Mouse (Mus musculus): ENCODE results near the gene Dnah7b. TPM values are rescaled to one million over a fixed set of nuclear protein-coding genes. Genes with fewer than 3 reads are reported as not detected.
"Not testable (repeated sequence)": the region's sequence is repeated elsewhere in the genome, so short reads cannot be mapped to it uniquely, and the experiment has no call there.

Gene Dnah7b
- total and polyA plus RNA-seq, 3 experiments = 0.10 TPM; not detected in 2

GRCm38 (mm10) chr1:46226136-46226535 lies 160.0 kb downstream of the Dnah7b start:
- H3K4me3 ChIP-seq (ENCODE audit: control insufficient read depth in 1 of 2, insufficient read depth in 1 of 2, low read depth in 2 of 2, low read length in 2 of 2); H3K4me1 ChIP-seq (ENCODE audit: control insufficient read depth in 1 of 2, insufficient read depth in 2 of 2, low read length in 2 of 2); H3K9me3 ChIP-seq (replicated peaks; ENCODE audit: insufficient read depth, low read length); DNase-seq (ENCODE audit: low read depth, low spot score); H3K79me2 ChIP-seq (ENCODE audit: control insufficient read depth, insufficient read depth, low read length, poor library complexity); H3K27ac ChIP-seq (ENCODE audit: control insufficient read depth, low read depth, low read length); H3K36me3 ChIP-seq (ENCODE audit: control insufficient read depth in 1 of 2, insufficient read depth in 2 of 2, low read length in 2 of 2); H3K9ac ChIP-seq (ENCODE audit: control insufficient read depth, low read depth, low read length, poor library complexity, severe bottlenecking); H3K27me3 ChIP-seq (ENCODE audit: control insufficient read depth in 1 of 2, insufficient read depth in 2 of 2, low read length in 2 of 2): not testable (repeated sequence)

GRCm38 (mm10) chr1:46268841-46269240 lies 202.7 kb downstream of the Dnah7b start:
- not testable (repeated sequence) for H3K9me3 ChIP-seq (replicated peaks; ENCODE audit: insufficient read depth, low read length); H3K4me1 ChIP-seq (ENCODE audit: control insufficient read depth in 1 of 2, insufficient read depth in 2 of 2, low read length in 2 of 2); DNase-seq (ENCODE audit: low read depth, low spot score); H3K36me3 ChIP-seq (ENCODE audit: control insufficient read depth in 1 of 2, insufficient read depth in 2 of 2, low read length in 2 of 2); H3K79me2 ChIP-seq (ENCODE audit: control insufficient read depth, insufficient read depth, low read length, poor library complexity); H3K27ac ChIP-seq (ENCODE audit: control insufficient read depth, low read depth, low read length); H3K4me3 ChIP-seq (ENCODE audit: control insufficient read depth in 1 of 2, insufficient read depth in 1 of 2, low read depth in 2 of 2, low read length in 2 of 2); H3K9ac ChIP-seq (ENCODE audit: control insufficient read depth, low read depth, low read length, poor library complexity, severe bottlenecking); H3K27me3 ChIP-seq (ENCODE audit: control insufficient read depth in 1 of 2, insufficient read depth in 2 of 2, low read length in 2 of 2)

GRCm38 (mm10) chr1:46271927-46272326 lies 205.8 kb downstream of the Dnah7b start:
- Histone ChIP-seq H3K27ac (ENCODE audit: control insufficient read depth, low read depth, low read length) (no peak overlapping the region), H3K4me3 (ENCODE audit: control insufficient read depth in 1 of 2, insufficient read depth in 1 of 2, low read depth in 2 of 2, low read length in 2 of 2) (no peak overlapping the region), H3K9ac (ENCODE audit: control insufficient read depth, low read depth, low read length, poor library complexity, severe bottlenecking) (no peak overlapping the region), H3K79me2 (ENCODE audit: control insufficient read depth, insufficient read depth, low read length, poor library complexity) (no peaks in the 10 kb centered on the region), H3K36me3 (ENCODE audit: control insufficient read depth in 1 of 2, insufficient read depth in 2 of 2, low read length in 2 of 2) (no peaks in the 10 kb centered on the region), H3K27me3 (ENCODE audit: control insufficient read depth in 1 of 2, insufficient read depth in 2 of 2, low read length in 2 of 2) (no peaks in the 10 kb centered on the region), H3K4me1 (ENCODE audit: control insufficient read depth in 1 of 2, insufficient read depth in 2 of 2, low read length in 2 of 2) (no peaks in the 10 kb centered on the region), H3K9me3 (replicated peaks; ENCODE audit: insufficient read depth, low read length) (no peaks in the 10 kb centered on the region)
- TF ChIP-seq POLR2A (IDR thresholded peaks at IDR 0.05; ENCODE audit: control insufficient read depth in 1 of 2, insufficient read depth in 1 of 2, low read depth in 1 of 2, low read length in 2 of 2, poor library complexity in 1 of 2) (no peak), UBTF (IDR thresholded peaks at IDR 0.05; ENCODE audit: borderline replicate concordance, insufficient read depth, low read depth, low read length) (no peak), ELF1 (IDR thresholded peaks at IDR 0.05; ENCODE audit: low read depth, low read length) (no peak), NELFE (IDR thresholded peaks at IDR 0.05; ENCODE audit: low read depth, low read length) (no peak), E2F4 (IDR thresholded peaks at IDR 0.05; ENCODE audit: borderline replicate concordance, low read depth, low read length) (no peak), CHD2 (IDR thresholded peaks at IDR 0.05; ENCODE audit: low read length) (no peak), ZKSCAN1 (IDR thresholded peaks at IDR 0.05; ENCODE audit: low read depth, low read length) (no peak), MYB (IDR thresholded peaks at IDR 0.05; ENCODE audit: low read depth, low read length) (no peak), ZNF384 (IDR thresholded peaks at IDR 0.05; ENCODE audit: low read depth, low read length) (no peak), SIN3A (IDR thresholded peaks at IDR 0.05; ENCODE audit: low read length) (no peak), RAD21 (IDR thresholded peaks at IDR 0.05; ENCODE audit: low read depth, low read length) (no peak), GABPA (IDR thresholded peaks at IDR 0.05; ENCODE audit: low read depth, low read length) (no peak), USF2 (IDR thresholded peaks at IDR 0.05; ENCODE audit: borderline replicate concordance in 1 of 2, insufficient read depth in 1 of 2, low read depth in 1 of 2, low read length in 2 of 2) (no peak), RCOR1 (IDR thresholded peaks at IDR 0.05; ENCODE audit: low read depth, low read length) (no peak), NRF1 (IDR thresholded peaks at IDR 0.05; ENCODE audit: insufficient read depth, low read depth, low read length, poor library complexity, severe bottlenecking) (no peak), KAT2A (conservative IDR thresholded peaks at IDR 0.05; ENCODE audit: low read depth, low read length) (no peak), ETS1 (IDR thresholded peaks at IDR 0.05; ENCODE audit: low read depth, low read length) (no peak), MAZ (IDR thresholded peaks at IDR 0.05; ENCODE audit: low read depth, low read length) (no peak), MXI1 (IDR thresholded peaks at IDR 0.05; ENCODE audit: low read depth, low read length) (no peak), ZC3H11A (IDR thresholded peaks at IDR 0.05; ENCODE audit: low read depth, low read length) (no peak)
- DNase-seq (ENCODE audit: low read depth, low spot score) = no peak

GRCm38 (mm10) chr1:46278057-46278910 lies 212.2 kb downstream of the Dnah7b start:
- H3K4me3 ChIP-seq (ENCODE audit: control insufficient read depth in 1 of 2, insufficient read depth in 1 of 2, low read depth in 2 of 2, low read length in 2 of 2); DNase-seq (ENCODE audit: low read depth, low spot score); H3K27me3 ChIP-seq (ENCODE audit: control insufficient read depth in 1 of 2, insufficient read depth in 2 of 2, low read length in 2 of 2); H3K9me3 ChIP-seq (replicated peaks; ENCODE audit: insufficient read depth, low read length); H3K9ac ChIP-seq (ENCODE audit: control insufficient read depth, low read depth, low read length, poor library complexity, severe bottlenecking); H3K36me3 ChIP-seq (ENCODE audit: control insufficient read depth in 1 of 2, insufficient read depth in 2 of 2, low read length in 2 of 2); H3K27ac ChIP-seq (ENCODE audit: control insufficient read depth, low read depth, low read length); H3K79me2 ChIP-seq (ENCODE audit: control insufficient read depth, insufficient read depth, low read length, poor library complexity); H3K4me1 ChIP-seq (ENCODE audit: control insufficient read depth in 1 of 2, insufficient read depth in 2 of 2, low read length in 2 of 2): not testable (repeated sequence)
